Mouse (Mus musculus): ENCODE data around the gene Ctsw.
A peak's percentile ranks its signal among the peaks of the same experiment; 100 is the strongest.

Gene Ctsw

DNA sequence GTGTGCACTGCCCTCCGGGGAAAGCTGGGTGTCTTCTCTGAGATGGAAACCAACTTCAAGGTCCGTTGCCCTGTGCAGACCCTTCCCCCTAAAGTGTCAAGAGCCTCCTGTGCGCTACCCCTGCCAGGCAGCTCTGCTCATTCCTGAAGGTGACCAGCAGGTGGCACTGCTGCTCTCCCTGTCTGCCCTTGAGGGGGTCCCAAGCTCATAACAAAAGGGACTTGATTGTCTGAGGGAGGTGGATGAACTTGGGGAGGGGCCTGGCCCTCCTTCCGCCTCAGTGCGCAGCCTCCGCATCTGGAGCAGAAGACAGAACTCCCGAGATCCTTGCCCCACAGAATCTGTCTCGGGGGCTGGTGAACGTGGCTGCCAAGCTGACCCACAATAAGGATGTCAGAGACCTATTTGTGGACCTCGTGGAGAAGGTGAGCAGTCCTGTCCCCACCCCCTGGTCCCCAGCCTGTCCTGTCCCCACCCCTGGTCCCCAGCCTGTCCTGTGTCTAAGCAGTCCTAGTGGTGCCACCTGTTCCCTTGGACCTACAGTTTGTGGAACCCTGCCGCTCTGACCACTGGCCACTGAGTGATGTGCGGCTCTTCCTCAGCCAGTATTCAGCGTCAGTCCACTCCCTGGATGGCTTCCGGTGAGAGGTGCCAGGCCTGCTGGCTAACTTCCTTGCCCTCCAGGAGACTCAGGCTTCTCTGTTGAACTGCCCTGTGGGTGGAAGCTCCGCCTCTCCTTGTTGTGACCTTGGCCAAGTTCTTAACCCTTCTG lies 4.3 kb downstream of the Ctsw start:
- peak; percentile 74 for DNase-seq (ENCODE audit: low read depth, low spot score)

DNA sequence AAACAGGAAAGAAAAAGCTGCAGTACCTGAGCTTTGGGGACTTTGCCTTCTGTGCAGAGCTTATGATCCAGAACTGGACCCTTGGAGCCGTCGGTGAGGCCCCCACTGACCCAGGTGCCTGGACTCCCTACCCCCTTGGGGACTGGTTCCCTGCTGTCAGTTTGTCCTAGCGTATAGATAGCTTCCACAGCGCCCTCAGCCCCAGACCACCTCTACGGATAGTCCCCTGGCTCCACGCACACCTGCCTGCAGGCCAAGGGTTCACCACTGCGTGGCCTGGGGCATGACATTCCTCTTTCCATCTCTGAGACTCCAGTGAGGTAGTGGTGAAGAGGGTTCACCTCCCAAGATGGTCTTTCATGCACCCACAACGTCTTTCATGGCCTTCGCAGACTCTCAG lies 5.1 kb downstream of the Ctsw start:
- DNase-seq (ENCODE audit: low read depth, low spot score): no peak

DNA sequence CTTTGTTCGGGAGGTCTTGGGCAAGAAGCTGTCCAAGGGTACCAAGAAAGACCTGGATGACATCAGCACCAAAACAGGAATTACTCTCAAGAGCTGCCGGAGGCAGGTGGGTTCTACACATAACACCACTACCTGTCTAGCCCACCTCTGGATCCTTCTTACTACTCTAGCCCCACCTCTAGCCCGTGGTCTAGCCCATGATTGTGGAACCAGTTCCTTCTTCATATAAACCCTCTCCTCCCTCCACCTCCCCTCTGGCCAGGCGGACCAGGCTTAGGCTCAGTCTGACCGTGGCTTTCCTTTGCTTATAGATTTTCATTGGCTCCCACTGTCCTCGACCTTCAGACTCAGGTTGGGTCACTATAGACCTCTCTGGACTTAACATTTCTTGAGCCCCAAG lies 6.9 kb downstream of the Ctsw start:
- no peak for DNase-seq (ENCODE audit: low read depth, low spot score)

DNA sequence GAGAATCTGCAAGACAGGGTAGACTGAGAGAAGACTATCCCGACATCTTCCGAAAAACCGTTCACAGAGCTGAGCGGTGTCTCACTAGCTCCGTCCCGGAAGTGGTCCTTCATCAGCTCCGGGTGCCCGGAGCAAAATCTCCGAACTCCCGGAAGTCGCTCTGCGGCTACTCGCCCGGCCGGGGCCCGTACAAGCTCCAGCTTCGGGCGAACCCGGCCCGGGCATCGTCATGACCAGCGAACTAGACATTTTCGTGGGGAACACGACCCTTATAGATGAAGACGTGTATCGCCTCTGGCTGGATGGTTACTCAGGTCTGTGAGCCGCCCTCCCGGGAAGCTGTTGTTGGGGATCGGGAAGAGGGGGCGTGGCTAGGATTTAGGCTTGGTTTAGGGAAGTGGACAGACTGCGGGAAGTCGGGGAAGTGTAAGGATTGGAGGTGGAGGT lies 7.8 kb downstream of the Ctsw start, which contains the start of gene Fibp:
Gene Fibp (plus strand): TSS at position 151 of the 447 bp plus-strand sequence.
- DNase-seq (ENCODE audit: low read depth, low spot score): peak; percentile 78

DNA sequence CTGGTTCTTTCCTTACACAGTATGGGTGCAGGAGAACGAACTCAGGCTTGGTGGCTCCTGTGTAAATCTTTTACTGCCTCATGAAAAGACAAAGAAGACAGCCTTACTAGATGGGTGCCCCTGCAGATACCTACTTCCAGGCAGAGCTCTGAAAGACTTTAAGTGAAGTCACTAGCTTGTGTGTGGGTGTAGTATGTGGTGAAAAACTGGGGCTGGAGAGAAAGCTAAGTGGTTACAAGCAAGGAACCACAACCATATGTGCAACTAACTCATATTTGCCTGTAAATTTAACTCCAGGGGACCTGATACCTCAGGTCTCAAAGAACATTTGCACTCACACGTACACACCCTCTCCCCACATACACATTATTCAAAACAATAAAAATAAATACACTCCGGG lies 8.4 kb downstream of the Ctsw start:
- DNase-seq (ENCODE audit: low read depth, low spot score): no peak

DNA sequence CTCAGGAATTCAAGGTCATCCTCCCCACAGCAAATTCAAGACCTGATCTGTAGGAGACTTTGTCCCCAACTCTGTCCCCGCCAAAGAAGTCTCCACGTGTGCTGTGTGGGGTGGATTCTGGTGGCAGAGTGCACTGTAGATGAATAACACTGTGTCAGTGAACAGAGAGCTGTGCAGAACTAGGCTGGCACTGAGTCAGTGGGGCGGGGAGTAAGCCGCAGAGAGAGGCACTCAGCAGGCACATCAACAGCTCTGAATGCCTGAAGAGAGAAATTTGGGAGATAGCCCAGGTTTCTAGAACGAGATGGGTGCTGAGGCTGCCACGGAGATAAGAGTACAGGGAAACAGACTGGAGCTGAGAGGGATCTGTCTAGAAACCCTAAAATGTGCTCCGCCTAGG lies 9.3 kb downstream of the Ctsw start:
- DNase-seq (ENCODE audit: low read depth, low spot score): no peak

DNA sequence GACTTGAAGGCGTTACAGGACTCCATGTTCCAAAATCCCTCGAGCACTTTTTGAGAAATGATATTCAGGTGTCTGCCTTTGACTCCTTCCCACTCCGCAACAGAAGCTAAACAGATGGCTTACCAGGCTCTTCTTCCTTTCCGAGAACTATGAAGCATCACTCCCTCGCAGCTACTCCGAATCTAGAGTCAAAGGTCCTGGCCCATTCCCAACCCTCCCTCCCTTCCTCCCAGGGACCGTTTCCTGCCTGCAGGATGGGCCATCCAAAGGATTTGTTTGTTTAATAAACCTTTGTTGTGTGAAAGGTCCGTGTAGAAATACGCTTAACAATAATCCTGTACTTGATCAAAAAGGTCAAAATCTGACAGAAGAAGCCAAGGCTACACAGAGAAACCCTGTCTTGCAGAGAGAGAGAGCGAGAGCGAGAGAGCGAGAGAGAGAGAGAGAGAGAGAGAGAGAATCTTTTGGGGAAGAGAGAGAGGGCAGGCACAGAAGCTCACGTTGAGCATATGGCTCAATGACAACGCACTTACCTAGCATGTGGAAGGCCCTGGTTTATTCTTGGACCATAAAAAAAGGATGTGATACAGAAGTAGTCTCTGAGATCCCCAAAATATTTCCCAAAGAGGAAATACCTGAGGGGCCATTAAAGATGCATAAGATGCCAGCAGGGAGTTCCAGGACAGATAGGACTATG lies 10.4 kb downstream of the Ctsw start, which contains the start of gene Ccdc85b:
Gene Ccdc85b (minus strand): TSS at position 149 of the 697 bp plus-strand sequence.
- no peak for DNase-seq (ENCODE audit: low read depth, low spot score)

DNA sequence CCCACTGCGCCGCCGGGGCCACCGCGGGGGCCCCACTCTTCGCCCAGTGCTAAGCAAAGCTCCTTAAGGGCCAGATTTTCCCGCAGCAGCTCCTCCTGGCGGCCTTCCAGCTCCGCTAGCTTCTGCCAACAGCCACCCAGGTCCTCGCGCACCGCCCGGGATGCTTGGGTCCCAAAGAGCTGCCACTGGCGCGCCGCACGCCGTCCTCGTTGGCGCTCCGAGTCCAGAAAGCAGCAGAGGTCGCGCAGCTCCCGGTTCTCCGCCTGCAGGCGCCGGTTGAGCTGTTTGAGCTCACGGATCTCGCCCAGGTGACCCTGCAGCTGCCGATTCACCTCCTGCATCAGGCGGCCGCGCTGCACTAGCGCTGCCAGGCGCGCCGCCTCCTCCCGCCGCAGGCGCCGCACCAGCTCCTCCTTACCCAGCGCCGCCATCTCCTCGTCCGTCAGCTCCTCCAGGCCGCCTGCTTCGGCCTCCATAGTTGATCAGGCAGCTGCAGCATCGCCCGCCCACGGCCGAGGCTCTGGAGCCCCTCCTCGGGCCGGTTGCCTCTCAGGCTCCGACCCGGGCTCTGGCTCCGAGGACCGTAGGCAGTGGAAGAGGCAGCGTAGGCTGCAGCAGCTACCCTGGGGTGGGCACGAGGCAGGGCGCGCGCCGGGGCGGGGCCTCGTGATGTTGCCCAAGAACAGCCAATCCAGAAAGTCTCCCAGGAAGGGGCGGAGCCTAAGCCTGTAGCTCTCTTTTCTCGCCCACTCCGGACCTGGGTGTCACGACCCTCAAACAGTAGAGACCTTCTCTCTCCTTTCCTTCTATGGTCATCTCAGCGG lies 11.2 kb downstream of the Ctsw start:
- DNase-seq (ENCODE audit: low read depth, low spot score): peak; percentile 90

DNA sequence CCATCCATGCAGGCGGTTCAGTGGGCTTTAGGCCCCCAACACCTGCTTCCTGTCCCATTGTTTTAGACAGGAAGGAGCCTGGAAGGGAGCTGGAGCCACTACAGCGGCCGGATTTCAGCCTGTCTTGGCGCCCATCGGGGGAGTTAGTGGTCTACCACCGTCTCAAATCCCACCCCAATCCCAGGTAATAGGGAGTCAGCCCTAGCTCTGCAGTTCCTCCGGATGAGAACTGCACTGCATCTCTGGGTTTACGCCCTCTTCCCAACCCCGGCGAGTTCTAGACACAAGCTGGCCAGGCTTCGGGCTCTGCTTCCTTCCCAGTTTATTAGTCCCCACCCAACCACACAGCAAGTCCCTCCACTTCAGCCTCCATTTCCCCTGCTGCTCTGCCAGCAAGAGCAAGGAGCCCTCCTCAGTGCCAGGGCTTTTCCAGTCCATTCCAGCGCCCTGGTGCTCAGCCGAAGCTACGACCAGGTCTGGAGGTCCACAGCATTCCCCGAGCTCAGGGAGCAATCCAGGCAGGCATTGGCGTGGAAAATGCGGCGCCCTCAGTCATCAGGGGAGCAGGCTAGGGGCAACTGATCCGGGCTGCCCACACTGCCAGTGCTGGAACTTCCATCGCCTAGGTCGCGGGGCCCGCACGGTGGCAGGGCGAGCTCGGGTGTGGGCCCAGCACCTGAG lies 11.9 kb downstream of the Ctsw start:
- no peak for DNase-seq (ENCODE audit: low read depth, low spot score)

DNA sequence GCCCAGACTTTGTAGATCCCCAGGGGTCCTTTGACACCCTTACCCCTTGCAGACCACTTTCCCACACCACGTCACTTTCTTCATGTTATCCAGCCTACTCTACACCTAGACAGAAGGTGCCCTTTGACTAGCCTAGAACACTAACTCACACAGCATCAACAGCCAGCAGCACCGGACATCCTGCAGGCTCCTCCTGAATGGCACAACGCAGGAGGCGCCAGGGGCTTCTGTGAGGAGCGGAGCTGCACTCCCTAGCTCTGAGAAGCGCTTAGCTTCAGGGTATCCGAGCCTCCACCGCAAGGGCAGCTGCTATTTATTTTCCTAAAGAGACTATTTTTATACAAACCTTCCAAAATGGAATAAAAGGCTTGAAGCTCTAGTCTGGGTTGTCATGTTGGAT lies 12.7 kb downstream of the Ctsw start:
- DNase-seq (ENCODE audit: low read depth, low spot score): no peak

DNA sequence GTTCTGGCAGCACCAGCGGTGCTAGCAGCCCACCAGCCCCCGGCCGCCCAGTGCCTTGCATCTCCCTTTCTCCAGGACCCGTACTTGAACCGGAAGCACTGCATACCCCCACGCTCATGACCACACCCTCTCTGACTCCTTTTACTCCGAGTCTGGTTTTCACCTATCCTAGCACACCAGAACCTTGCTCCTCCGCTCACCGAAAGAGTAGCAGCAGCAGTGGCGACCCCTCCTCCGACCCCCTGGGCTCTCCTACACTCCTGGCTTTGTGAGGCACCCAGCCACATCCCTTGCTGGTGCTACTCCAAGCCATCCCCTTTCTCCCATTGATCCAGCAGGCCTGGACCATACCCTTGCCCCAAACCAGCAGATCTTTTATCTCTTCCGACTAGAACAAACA lies 13.3 kb downstream of the Ctsw start:
- DNase-seq (ENCODE audit: low read depth, low spot score): no peak

DNA sequence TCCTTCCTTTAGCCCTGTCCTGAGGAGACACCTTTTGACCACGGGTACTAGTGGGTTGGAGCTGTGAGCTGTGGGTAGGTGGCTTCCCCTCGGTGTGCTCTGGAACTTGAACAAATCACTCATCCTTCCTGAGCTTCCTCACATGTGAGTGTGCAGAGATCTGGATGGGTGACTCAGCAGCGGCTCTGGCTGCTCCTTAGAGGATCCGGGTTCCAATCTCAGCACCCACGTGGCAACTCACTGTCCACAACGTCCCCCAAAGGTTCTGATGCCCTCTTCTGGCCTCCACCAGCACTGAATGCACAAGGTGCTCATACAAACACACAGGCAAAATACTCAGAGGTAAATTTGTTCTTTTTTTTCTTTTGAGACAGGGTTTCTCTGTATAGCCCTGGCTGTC lies 16.5 kb downstream of the Ctsw start:
- no peak for DNase-seq (ENCODE audit: low read depth, low spot score)

DNA sequence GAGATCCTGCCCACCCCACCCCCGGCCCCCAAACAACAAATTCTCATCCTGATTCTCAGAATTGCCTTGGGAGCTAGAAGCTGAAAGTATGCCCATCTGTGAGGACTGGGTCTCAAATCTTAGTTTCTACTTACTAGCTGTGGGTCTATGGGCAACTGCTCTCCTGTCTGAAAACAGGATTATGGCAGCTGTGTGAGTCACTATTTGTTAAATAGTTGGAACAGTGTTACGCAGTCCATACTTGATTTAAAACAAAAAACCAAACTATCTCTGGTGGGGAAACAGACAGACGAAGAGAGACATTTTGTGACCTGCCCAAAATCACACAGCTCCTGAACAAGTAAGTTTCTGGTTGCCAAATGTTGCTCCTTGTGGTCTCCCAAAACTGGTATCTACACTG lies 18.6 kb downstream of the Ctsw start:
- no peak for DNase-seq (ENCODE audit: low read depth, low spot score)

DNA sequence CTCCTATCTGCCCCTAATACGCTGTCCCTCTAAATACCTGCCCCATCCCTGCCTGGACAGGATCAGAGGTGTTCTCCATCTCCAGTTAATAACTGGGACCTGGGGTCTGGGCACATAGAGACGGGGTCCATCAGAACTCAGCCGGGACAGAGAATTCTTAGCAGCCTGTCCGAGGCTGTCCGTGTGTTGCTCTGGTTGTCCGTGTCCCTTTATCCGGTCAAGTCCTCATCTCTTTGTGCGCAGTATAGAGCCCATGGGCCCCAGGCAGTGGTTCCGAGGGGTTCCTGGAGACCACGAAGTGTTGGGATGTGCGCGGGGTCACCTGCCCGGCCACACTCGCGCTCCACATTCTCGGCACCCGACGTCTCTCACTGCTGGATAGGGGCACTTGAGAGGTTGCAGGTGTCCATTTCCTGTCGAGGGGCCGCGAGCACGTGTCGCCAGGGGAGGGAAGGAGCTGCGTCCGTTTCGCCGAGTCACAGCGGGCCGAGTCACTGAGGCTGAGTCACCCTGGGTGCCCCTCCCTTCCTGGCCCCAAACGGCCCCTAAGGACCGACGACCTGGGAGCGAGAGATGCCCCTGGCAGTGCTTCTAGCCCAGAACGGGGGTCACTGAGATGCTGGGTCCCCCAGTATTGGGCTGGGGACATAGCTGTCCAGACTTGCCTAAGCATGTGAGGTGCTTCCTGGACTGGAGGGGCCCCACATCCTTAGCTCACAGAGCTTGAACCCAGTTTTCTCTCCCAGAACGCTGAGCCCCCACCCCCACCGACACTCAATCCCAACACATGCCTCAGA lies 19.8 kb downstream of the Ctsw start:
- no peak for DNase-seq (ENCODE audit: low read depth, low spot score)

DNA sequence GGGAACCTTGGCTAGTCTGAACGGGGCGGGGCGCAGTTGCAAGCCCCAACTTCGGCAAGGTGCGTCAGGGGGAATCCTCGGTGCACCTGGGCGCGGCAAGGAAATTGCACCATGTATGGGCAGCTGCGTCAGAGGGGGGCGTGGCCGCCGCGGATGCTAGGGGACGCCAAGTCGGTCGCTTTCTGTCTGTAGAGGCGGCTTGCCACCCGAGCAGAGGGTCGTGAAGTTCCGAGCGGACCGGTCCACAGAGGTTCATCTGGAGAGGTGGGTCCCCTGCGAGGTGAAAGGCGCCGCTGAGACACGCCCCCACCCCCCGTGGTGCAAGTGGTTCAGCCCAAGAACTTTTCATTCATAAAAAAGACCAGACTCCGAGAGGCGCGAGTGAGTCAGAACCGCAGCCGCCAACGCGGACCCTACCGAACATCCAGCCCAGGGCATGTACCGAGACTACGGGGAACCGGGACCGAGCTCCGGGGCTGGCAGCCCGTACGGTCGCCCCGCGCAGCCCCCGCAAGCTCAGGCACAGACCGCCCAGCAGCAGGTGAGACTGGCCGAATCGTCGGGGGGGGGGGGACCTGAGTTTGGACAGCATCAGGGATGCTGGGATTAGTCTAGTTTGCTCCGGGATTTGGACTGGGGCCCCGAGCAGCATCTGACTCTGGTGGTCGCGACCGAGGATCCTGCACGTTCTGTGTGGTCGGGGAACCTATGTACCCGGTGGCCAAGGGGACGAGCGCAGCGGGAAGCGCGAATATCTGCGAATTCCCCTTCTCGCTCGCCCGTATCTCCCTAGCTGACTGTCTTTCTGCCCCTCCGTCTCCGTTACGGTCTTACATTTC lies 20.6 kb downstream of the Ctsw start, which contains the start of gene Fosl1:
Gene Fosl1 (plus strand): TSS at position 33 of the 839 bp plus-strand sequence.
- DNase-seq (ENCODE audit: low read depth, low spot score): no peak

DNA sequence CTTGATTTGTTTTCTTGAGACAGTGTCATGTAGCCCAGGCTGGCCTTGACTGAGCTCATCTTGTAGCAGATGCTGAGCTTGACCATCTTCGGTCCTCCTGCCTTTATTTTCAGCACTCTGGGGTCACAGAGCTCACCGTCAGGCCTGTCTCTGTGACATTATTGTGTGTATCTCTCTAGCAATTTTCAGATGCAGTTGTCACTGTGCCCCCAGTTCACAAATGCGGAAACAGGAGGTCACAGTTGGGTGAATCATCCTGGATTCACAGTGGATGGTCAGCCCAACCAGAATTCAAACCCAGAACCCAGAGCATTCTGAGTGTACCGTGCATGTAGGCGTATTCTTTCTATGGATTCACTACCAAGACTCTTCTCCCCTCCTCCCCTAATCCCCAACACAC lies 22.6 kb downstream of the Ctsw start:
- no peak for DNase-seq (ENCODE audit: low read depth, low spot score)

DNA sequence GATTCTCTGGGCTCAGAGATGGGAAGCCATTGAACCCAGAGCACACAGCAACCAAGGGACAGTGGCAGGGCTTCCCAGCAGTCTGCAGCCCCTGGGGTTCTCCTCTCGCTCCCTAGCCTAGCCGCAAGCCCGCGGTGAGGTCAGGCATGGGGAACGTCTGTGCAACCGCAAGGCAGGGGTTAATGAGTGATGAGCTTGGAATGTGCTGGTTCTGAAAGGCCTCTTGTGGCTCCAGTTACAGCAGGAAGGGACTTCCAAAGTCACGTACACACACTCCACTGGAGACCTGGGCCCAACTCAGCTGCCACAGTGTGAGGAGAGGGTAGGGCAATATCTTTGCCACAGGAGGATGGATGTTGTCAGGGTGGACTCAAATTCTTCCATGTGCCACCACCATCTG lies 23.4 kb downstream of the Ctsw start:
- no peak for DNase-seq (ENCODE audit: low read depth, low spot score)

DNA sequence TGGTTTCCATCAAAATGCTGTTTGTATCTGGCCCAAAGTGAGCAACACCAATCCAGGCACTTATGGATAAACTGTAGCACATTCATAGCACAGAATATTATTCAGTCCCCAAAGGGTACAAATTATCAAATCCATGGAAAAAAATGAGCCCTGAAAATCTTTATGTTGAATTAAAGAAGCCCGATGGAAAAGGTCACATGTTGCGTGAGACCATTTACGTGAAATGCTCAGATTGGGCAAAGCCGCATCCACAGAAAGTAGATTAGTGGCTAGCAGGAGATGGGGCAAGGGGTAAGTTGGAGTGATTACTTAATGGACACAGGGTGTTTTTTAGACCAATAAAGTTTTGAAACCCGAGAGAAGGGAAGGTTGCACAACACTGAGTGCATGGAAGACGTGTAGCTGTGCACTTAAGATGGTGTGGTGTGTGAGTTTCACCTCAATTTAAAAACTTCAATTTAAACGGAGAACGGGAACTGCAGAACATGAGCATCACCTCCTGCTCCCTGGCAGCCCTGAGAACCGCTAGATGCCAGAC lies 23.9 kb downstream of the Ctsw start:
- DNase-seq (ENCODE audit: low read depth, low spot score): no peak

DNA sequence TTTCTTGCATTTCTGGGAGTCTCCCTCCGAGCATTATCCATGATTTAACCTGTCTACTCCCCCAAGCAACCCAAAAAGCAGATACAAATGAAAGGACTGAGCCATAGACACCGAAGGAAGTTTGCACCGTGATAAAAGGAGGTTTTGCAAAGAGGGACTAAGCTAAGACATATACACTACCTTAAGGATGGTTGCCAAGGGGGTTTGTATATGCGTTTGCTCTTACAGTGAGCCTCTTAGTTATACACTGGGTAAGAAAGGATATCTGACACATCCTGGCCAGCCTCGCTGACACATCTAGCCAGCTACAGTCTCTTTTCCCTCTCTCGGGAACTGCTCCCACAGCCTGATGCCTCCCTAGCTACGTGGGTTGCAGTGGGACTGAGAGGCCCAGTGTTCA lies 34.4 kb downstream of the Ctsw start:
- DNase-seq (ENCODE audit: low read depth, low spot score): no peak

Measured in embryo, embryonic 11.5 days (tissue).